Mouse (Mus musculus) liver, embryonic 14.5 days (tissue): ENCODE results near the gene D430041D05Rik.

ENCODE experiments used
- CTCF ChIP-seq: IDR thresholded peaks from 2 replicates; pipeline ENCODE4 v1.5.1; 2016; ENCODE audit warnings: antibody characterized with exemption, low read depth, control low read depth
- EP300 ChIP-seq: IDR thresholded peaks from 2 replicates; pipeline ENCODE4 v1.6.1; 2016; ENCODE audit warnings: antibody characterized with exemption, low read depth

- TF ChIP-seq EP300, result no peak
- TF ChIP-seq CTCF, result no peak
Observed at GRCm38 (mm10) chr2:104173431-104173830, 237.4 kb downstream of the D430041D05Rik start.
